Mouse (Mus musculus) cortical plate, adult 2 months (tissue): Measurements from ENCODE around the gene Hnrnph3.

Source experiments
- CTCF ChIP-seq: fragments of 200-500 bp; IDR thresholded peaks from 2 replicates; pipeline ENCODE4 v1.5.1; 2011; ENCODE audit warnings: mild to moderate bottlenecking, control low read depth, low read length; ENCODE audit not compliant: insufficient read depth; ENCODE audit errors: extremely low read depth
- POLR2A ChIP-seq: fragments of 200-500 bp; IDR thresholded peaks from 2 replicates; pipeline ENCODE4 v1.6.1; 2011; ENCODE audit warnings: mild to moderate bottlenecking, low read length, control low read depth; ENCODE audit not compliant: insufficient read depth; ENCODE audit errors: extremely low read depth

DNA sequence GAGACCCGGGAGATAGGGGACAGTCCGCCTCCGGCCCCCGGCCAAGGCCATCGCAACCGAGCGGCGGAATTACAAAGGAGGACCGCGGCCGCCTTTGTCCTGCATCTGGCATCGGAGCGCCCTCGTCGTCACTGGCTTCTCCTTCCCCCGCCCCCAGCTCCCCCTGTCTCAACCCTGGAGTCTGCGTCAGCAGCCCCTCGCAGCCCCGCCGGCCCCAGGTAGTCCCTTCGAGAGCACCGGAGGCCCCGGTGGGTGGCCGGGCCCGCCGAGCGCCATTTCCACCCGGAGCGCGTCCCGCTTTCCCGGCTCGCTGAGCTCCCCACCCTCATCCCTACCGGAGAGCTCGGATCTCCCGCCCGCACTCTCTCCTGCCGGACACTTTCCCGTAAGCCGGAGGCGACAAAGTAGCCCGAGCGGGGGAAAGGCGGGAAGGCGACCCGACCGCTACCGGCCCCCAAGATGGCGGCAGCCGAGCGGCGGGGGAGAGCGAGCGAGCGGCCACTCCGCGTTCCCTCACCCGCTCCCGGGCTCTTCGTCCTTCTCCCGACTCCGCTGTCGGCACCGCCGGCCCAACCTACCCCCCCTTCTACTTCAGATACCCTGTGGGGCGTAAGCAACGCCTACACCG is 782 bp downstream of the Hnrnph3 start:
- TF ChIP-seq CTCF, result no peak
- TF ChIP-seq POLR2A, result no peak
